Comparison of ENCODE assay signal across 8 mouse cellular contexts in genomic region chr3:93555878-93556254, GRCm38 (mm10). TPM values are rescaled to one million over a fixed set of nuclear protein-coding genes. Genes with fewer than 3 reads are reported as not detected.
DNase-seq lines count a peak whose midpoint lies in the region; ATAC-seq and TF ChIP-seq lines count a peak whose summit lies in the region.

No protein-coding gene starts in this region.

- 8% methylated on average over 2 of the region's 2 CpGs for WGBS in cerebellum, adult 2 months
- 37% methylated on average over 2 of the region's 2 CpGs for WGBS in hindbrain, embryonic 16.5 days
- 0% methylated on average over 2 of the region's 2 CpGs for WGBS in liver, embryonic 12.5 days (ENCODE audit: insufficient replicate concordance)

- no peak for TF ChIP-seq CTCF in cerebellum, adult 2 months (IDR thresholded peaks at IDR 0.05; ENCODE audit: borderline replicate concordance, insufficient read depth, low read depth, low read length)

- DNase-seq in cerebellum, adult 2 months: peak in 1 of 2 experiments; percentile 27
- DNase-seq in cerebellum, adult 9-11 months: no peak
- DNase-seq in adrenal gland, postnatal 36 days: peak; percentile 80 to 83
- peak; percentile 32 to 52 for DNase-seq in gastrocnemius, adult 8-10 months (ENCODE audit: low spot score in 2 of 2)
- DNase-seq in monocyte, adult 2 months (ENCODE audit: low read depth in 1 of 2, low spot score in 2 of 2): peak; percentile 47 to 75
- no peak for DNase-seq in frontal cortex, postnatal 10 days (ENCODE audit: low spot score in 2 of 2)

- peak; percentile 37 for ATAC-seq in hindbrain, embryonic 16.5 days
- peak; percentile 62 for ATAC-seq in liver, embryonic 12.5 days

- H3K36me3 ChIP-seq in hindbrain, embryonic 16.5 days (ENCODE audit: control insufficient read depth, insufficient read depth, low read length): no peaks in the 10 kb centered on the region
- peaks cover under 1% of the 10 kb centered on the region; the same call in 1 of the 2 replicates for H3K36me3 ChIP-seq in liver, embryonic 12.5 days

- no peaks in the 10 kb centered on the region for H3K27me3 ChIP-seq in cerebellum, adult 2 months (ENCODE audit: control insufficient read depth, insufficient read depth, low read length)
- no peaks in the 10 kb centered on the region; the same call in 1 of the 2 replicates for H3K27me3 ChIP-seq in hindbrain, embryonic 16.5 days (replicated peaks; ENCODE audit: control insufficient read depth, insufficient read depth, low read length)
- peaks cover 4% of the 10 kb centered on the region for H3K27me3 ChIP-seq in liver, embryonic 12.5 days (replicated peaks)

- H3K4me2 ChIP-seq in hindbrain, embryonic 16.5 days (ENCODE audit: low read length): peak overlapping the region; percentile 96
- H3K4me2 ChIP-seq in liver, embryonic 12.5 days: peak overlapping the region; percentile 83

- no peaks in the 10 kb centered on the region for H3K9me3 ChIP-seq in hindbrain, embryonic 16.5 days (ENCODE audit: control insufficient read depth, low read length)
- H3K9me3 ChIP-seq in liver, embryonic 12.5 days (replicated peaks): no peaks in the 10 kb centered on the region

- H3K4me1 ChIP-seq in cerebellum, adult 2 months (ENCODE audit: control insufficient read depth, insufficient read depth, low read length): no peaks in the 10 kb centered on the region
- H3K4me1 ChIP-seq in hindbrain, embryonic 16.5 days (ENCODE audit: control insufficient read depth, insufficient read depth, low read depth, low read length): peaks cover 4% of the 10 kb centered on the region; the same call in 1 of the 2 replicates
- peaks cover 31% of the 10 kb centered on the region for H3K4me1 ChIP-seq in liver, embryonic 12.5 days

- peak overlapping the region; percentile 39; the same call in 1 of the 2 replicates for H3K9ac ChIP-seq in hindbrain, embryonic 16.5 days (ENCODE audit: low read depth, low read length)
- H3K9ac ChIP-seq in liver, embryonic 12.5 days: peak overlapping the region; percentile 65; the same call in 1 of the 2 replicates

- TF ChIP-seq POLR2A in cerebellum, adult 2 months (IDR thresholded peaks at IDR 0.05; ENCODE audit: borderline replicate concordance, insufficient read depth, low read length): no peak

- H3K27ac ChIP-seq in cerebellum, adult 2 months (ENCODE audit: insufficient read depth, low read length): no peak overlapping the region
- H3K27ac ChIP-seq in hindbrain, embryonic 16.5 days (ENCODE audit: low read depth, low read length): peak overlapping the region; percentile 80; the same call in 1 of the 2 replicates
- peak overlapping the region; percentile 17; the same call in 1 of the 2 replicates for H3K27ac ChIP-seq in liver, embryonic 12.5 days

- H3K4me3 ChIP-seq in cerebellum, adult 2 months (replicated peaks; ENCODE audit: insufficient read depth, low read depth, low read length): peak overlapping the region; percentile 42
- peak overlapping the region; percentile 58 for H3K4me3 ChIP-seq in hindbrain, embryonic 16.5 days (ENCODE audit: low read length)
- peak overlapping the region; percentile 59 for H3K4me3 ChIP-seq in liver, embryonic 12.5 days

RNA-seq across cellular contexts. Expression of gene S100a10, which starts 1.0 kb away (rescaled TPM):
- 60.1 and 60.6 TPM in 2 replicates for polyA plus RNA-seq in cerebellum, adult 2 months (2012; rRNA removed)
- total RNA-seq in adrenal gland, postnatal 36 days (2021): 100 to 1,000 TPM; 166 to 192 TPM
- 10 to 100 TPM; 16.5 to 34.3 (median 26.9) TPM for total RNA-seq in gastrocnemius, adult 8-10 months (2022)
- polyA plus RNA-seq in hindbrain, embryonic 16.5 days (2015; fragmentation: Nextera tagmentation; extraction: Ambion mirVana): 198 and 202 TPM in 2 replicates
- 87.8 and 91.1 TPM in 2 replicates for polyA plus RNA-seq in liver, embryonic 12.5 days (2016; fragmentation: Nextera tagmentation; extraction: Ambion mirVana)

RNA-seq across cellular contexts. Expression of gene S100a11, which starts 35.6 kb away (rescaled TPM):
- polyA plus RNA-seq in cerebellum, adult 2 months (2012; rRNA removed): 25.5 and 25.9 TPM in 2 replicates
- total RNA-seq in adrenal gland, postnatal 36 days (2021): 100 to 1,000 TPM; 207 to 231 TPM
- 10 to 100 TPM; 14.8 to 39.6 (median 19.8) TPM for total RNA-seq in gastrocnemius, adult 8-10 months (2022)
- polyA plus RNA-seq in hindbrain, embryonic 16.5 days (2015; fragmentation: Nextera tagmentation; extraction: Ambion mirVana): 173 and 217 TPM in 2 replicates
- 158 and 165 TPM in 2 replicates for polyA plus RNA-seq in liver, embryonic 12.5 days (2016; fragmentation: Nextera tagmentation; extraction: Ambion mirVana)

Comparison
In these comparisons a context has a peak if more than half of its experiments do, and no peak if none do; other contexts are left out.
1. DNase-seq: peak in adrenal gland, postnatal 36 days (2 of 2), gastrocnemius, adult 8-10 months (2 of 2) and monocyte, adult 2 months (2 of 2); none in cerebellum, adult 9-11 months (single experiment) and frontal cortex, postnatal 10 days (0 of 2).
2. Peak in every context shown above with its lines, with median percentiles within 50 percentile points of each other: H3K4me3 ChIP-seq.